Mouse (Mus musculus) liver, adult 2 months (tissue): ENCODE measurements around the gene Casc3.
A peak's percentile ranks its signal among the peaks of the same experiment; 100 is the strongest.

Source experiments
- CTCF ChIP-seq: fragments of 200-500 bp; IDR thresholded peaks from 2 replicates; pipeline ENCODE4 v1.5.1; 2011; ENCODE audit warnings: low read depth, low read length, control low read depth
- POLR2A ChIP-seq: fragments of 200-500 bp; IDR thresholded peaks from 2 replicates; pipeline ENCODE4 v1.6.1; 2011; ENCODE audit warnings: low read length, control low read depth; ENCODE audit not compliant: insufficient read depth; ENCODE audit errors: extremely low read depth

DNA sequence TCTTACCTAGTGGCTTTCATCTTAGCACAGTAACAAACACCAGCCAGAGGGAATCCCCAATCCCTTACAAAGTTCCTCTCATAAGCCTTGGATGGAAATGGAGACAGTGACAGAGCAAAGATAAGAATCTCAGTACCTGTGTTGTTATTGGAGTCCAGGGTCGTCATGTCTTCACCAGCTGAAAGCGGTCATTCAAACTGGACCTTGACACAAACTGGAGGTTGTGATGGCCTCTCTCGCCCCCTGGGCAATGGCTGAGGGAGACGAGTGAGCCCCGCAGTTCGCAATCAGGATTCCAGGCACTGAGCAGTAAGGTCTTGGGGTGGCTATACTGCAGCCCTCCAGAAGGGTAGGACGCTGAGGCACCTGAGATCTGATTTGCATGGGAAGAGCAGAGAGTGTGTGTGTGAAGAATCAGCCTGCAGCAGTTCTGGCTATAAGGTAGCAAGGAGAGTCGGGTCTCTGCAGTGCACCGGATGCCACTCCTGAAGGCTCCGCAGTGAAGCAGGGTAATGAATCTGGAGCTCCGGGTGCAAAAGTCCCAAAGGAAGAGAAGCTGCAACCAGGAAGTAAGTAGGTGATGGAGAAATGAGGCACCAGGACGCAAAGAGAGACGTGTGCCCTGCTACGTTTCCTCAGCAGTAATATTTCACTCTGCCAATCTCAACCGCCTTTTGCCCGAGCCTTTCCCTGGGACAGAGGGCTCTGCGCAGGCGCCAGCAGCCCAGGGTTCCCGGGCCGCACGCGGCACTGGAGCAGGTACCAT, 29.9 kb upstream of the Casc3 start, which contains the start of gene Nr1d1:
- TF ChIP-seq CTCF = no peak
- TF ChIP-seq POLR2A = peak; percentile 88
